Mouse (Mus musculus) CH12.LX (cell line): ENCODE results near the gene Olfr715. TPM values are rescaled to one million over a fixed set of nuclear protein-coding genes. Genes with fewer than 3 reads are reported as not detected.
"Not testable (repeated sequence)": the region's sequence is repeated elsewhere in the genome, so short reads cannot be mapped to it uniquely, and the experiment has no call there.

Experiments
- DNase-seq: peaks from one replicate; pipeline ENCODE4 v3.0.0-alpha.2; 2013; ENCODE audit errors: extremely low read depth
- H3K27ac ChIP-seq: 2 replicates; pipeline ENCODE4 v1.5.1; 2012; ENCODE audit warnings: low read depth, mild to moderate bottlenecking, control low read depth, moderate library complexity; ENCODE audit not compliant: insufficient read depth
- H3K27me3 ChIP-seq: replicated peaks from 2 replicates; pipeline ENCODE3; 2012; ENCODE audit warnings: inconsistent platforms
- H3K36me3 ChIP-seq, 2 experiments: replicated peaks in 1 of 2; 2 replicates each; pipeline versions ENCODE3 to v1.6.1; 2012; ENCODE audit warnings: inconsistent platforms in 1 of 2, low read length in 1 of 2, mild to moderate bottlenecking in 1 of 2, mixed read lengths in 1 of 2, moderate library complexity in 1 of 2; ENCODE audit not compliant: control insufficient read depth in 1 of 2, insufficient read depth in 1 of 2
- H3K4me1 ChIP-seq, 2 experiments: 2 replicates each; pipeline ENCODE4 v1.6.1; 2012; ENCODE audit warnings: inconsistent platforms in 1 of 2, moderate library complexity in 1 of 2; ENCODE audit not compliant: insufficient read depth in 2 of 2, control insufficient read depth in 1 of 2
- H3K4me2 ChIP-seq: 2 replicates; pipeline ENCODE4 v1.6.1; 2012; ENCODE audit warnings: low read depth, mild to moderate bottlenecking, control low read depth; ENCODE audit not compliant: poor library complexity, insufficient read depth, severe bottlenecking
- H3K4me3 ChIP-seq, 3 experiments: fragments of 150-350 bp in 1 of 3; sonication (generic) in 1 of 3; replicated peaks in 1 of 3; 2 replicates each; pipeline versions ENCODE3 to v1.5.1; 2011 to 2012; ENCODE audit warnings: low read depth in 2 of 3, low read length in 2 of 3, mild to moderate bottlenecking in 2 of 3, moderate library complexity in 2 of 3, control low read depth in 1 of 3, improper control_type of control experiment in 1 of 3, inconsistent platforms in 1 of 3, mixed read lengths in 1 of 3; ENCODE audit not compliant: poor library complexity in 1 of 3
- H3K79me2 ChIP-seq: replicated peaks from 2 replicates; pipeline ENCODE4 v1.6.1; 2012; ENCODE audit warnings: mild to moderate bottlenecking, moderate library complexity; ENCODE audit not compliant: control insufficient read depth, poor library complexity, insufficient read depth, severe bottlenecking; ENCODE audit errors: extremely low read depth
- H3K9ac ChIP-seq: 2 replicates; pipeline ENCODE4 v1.6.1; 2012; ENCODE audit warnings: low read depth, mild to moderate bottlenecking, control low read depth, moderate library complexity; ENCODE audit not compliant: insufficient read depth
- H3K9me3 ChIP-seq: replicated peaks from 2 replicates; pipeline ENCODE3; 2012; ENCODE audit warnings: low read length, inconsistent platforms, mixed read lengths
- CTCF ChIP-seq, 2 experiments: IDR thresholded peaks in 1 of 2; conservative IDR thresholded peaks in 1 of 2; 2 replicates each; pipeline ENCODE4 v1.5.1; 2011 to 2012; ENCODE audit warnings: low read depth in 2 of 2, low read length in 2 of 2, improper control_type of control experiment in 1 of 2, inconsistent platforms in 1 of 2, mild to moderate bottlenecking in 1 of 2, moderate library complexity in 1 of 2
- JUN ChIP-seq: IDR thresholded peaks from 2 replicates; pipeline ENCODE4 v1.6.1; 2011; ENCODE audit warnings: low read depth, mild to moderate bottlenecking, low read length, improper control_type of control experiment, moderate library complexity; ENCODE audit not compliant: insufficient read depth
- MAZ ChIP-seq: IDR thresholded peaks from 2 replicates; pipeline ENCODE4 v1.6.1; 2012; ENCODE audit warnings: low read depth, mild to moderate bottlenecking, inconsistent platforms, low read length, improper control_type of control experiment, moderate library complexity
- MEF2A ChIP-seq: IDR thresholded peaks from 2 replicates; pipeline ENCODE4 v1.6.1; 2014; ENCODE audit warnings: low read depth, mild to moderate bottlenecking, inconsistent platforms, low read length, improper control_type of control experiment, borderline replicate concordance
- RAD21 ChIP-seq: IDR thresholded peaks from 2 replicates; pipeline ENCODE4 v1.6.1; 2011; ENCODE audit warnings: low read depth, mild to moderate bottlenecking, low read length, improper control_type of control experiment, moderate library complexity
- SIN3A ChIP-seq: IDR thresholded peaks from 2 replicates; pipeline ENCODE4 v1.6.1; 2012; ENCODE audit warnings: low read length, improper control_type of control experiment, inconsistent platforms
- dilution Hi-C: fragments of 300-500 bp; cut with MboI; formaldehyde crosslinking; loops from 2 replicates; pipeline ENCODE4 v1.14.3; 2020; ENCODE audit warnings: low sequenced_read_pairs; ENCODE audit not compliant: extremely low pct_unique_long_range_greater_than_20kb, extremely low pct_ligation_motif_present
- in situ Hi-C: fragments of 300-500 bp; cut with MboI; formaldehyde crosslinking; loops from 3 replicates; pipeline ENCODE4 v1.14.3; 2019; ENCODE audit warnings: low sequenced_read_pairs, low pct_ligation_motif_present, low pct_unique_long_range_greater_than_20kb, mixed read lengths
- polyA plus RNA-seq: library from polyadenylated mRNA; unstranded; fragments of >175 nt; gene quantifications from 2 replicates; pipeline ENCODE4 v1.2.1, GENCODE M21; 2012; ENCODE audit warnings: low read depth; ENCODE audit not compliant: insufficient read length
- total RNA-seq, 2 experiments: library from RNA; depleted of rRNA; stranded (reverse); fragments of 300-350 nt in 1 of 2; fragments of >200 nt in 1 of 2; gene quantifications; 2 replicates each; pipeline ENCODE4 v1.2.3; 2012 to 2014

Gene Olfr715
- total RNA-seq (2012; rRNA removed) = not detected in 2 replicates
- total RNA-seq (2014; rRNA removed) = not detected in 2 replicates
- not detected in 2 replicates for polyA plus RNA-seq

- in situ Hi-C loops, dilution Hi-C loops, H3K9ac ChIP-seq: not testable (repeated sequence)
These were observed at the start of gene Olfr715 for GRCm38 (mm10) chr7:107130983-107131382. Gene Olfr715 (minus strand): TSS chr7:107131083.

GRCm38 (mm10) chr7:107180406-107180805, 49.5 kb upstream of the Olfr715 start:
- Histone ChIP-seq H3K9ac (no peak overlapping the region), H3K9me3 (no peaks in the 10 kb centered on the region), H3K79me2 (no peaks in the 10 kb centered on the region), H3K4me1 (no peaks in the 10 kb centered on the region), H3K4me3 (no peak overlapping the region), H3K36me3 (no peaks in the 10 kb centered on the region), H3K4me2 (no peak overlapping the region), H3K27me3 (no peaks in the 10 kb centered on the region), H3K27ac (no peak overlapping the region)
- TF ChIP-seq SIN3A = no peak
- no peak for TF ChIP-seq MAZ
- TF ChIP-seq RAD21 = peak; percentile 60
- TF ChIP-seq CTCF (conservative IDR thresholded peaks at IDR 0.05 in 1 of 2, IDR thresholded peaks at IDR 0.05 in 1 of 2; ENCODE audit: low read depth in 2 of 2, low read length in 2 of 2) = peak in 1 of 2 experiments; percentile 59; a peak in 2 of 4 replicates
- in situ Hi-C loops = no loop called here
- DNase-seq = peak; percentile 11
- dilution Hi-C loops = no loop called here

More at GRCm38 (mm10) chr7:107130983-107131382, at the start of gene Olfr715:
- H3K4me2 ChIP-seq, H3K36me3 ChIP-seq, H3K4me1 ChIP-seq, H3K4me3 ChIP-seq, H3K79me2 ChIP-seq, H3K9me3 ChIP-seq, DNase-seq, H3K27ac ChIP-seq, H3K27me3 ChIP-seq: not testable (repeated sequence)

- Histone ChIP-seq H3K9ac (no peak within 1 kb of the TSS), H3K27me3 (peaks cover 4% of the 10 kb centered on the region), H3K27ac (no peak within 1 kb of the TSS), H3K4me3 (no peak within 1 kb of the TSS), H3K4me1 (no peaks in the 10 kb centered on the region), H3K36me3 (no peaks in the 10 kb centered on the region), H3K79me2 (no peaks in the 10 kb centered on the region), H3K9me3 (no peaks in the 10 kb centered on the region), H3K4me2 (no peak within 1 kb of the TSS)
- dilution Hi-C loops = no loop called here
- in situ Hi-C loops = no loop called here
- TF ChIP-seq MEF2A (no peak), CTCF (conservative IDR thresholded peaks at IDR 0.05 in 1 of 2, IDR thresholded peaks at IDR 0.05 in 1 of 2; ENCODE audit: low read depth in 2 of 2, low read length in 2 of 2) (no peak), JUN (no peak)
- DNase-seq = no peak
These were observed 35.8 kb upstream of the Olfr715 start, which contains the start of gene Nlrp14 for GRCm38 (mm10) chr7:107166690-107167089. Gene Nlrp14 (plus strand): TSS chr7:107166990.

- H3K79me2 ChIP-seq, H3K36me3 ChIP-seq, H3K4me3 ChIP-seq, in situ Hi-C loops, H3K9me3 ChIP-seq, DNase-seq, dilution Hi-C loops, H3K27ac ChIP-seq, H3K4me2 ChIP-seq, H3K27me3 ChIP-seq, H3K9ac ChIP-seq, H3K4me1 ChIP-seq: not testable (repeated sequence)
These were observed 7.1 kb upstream of the Olfr715 start, which contains the start of gene Olfr716 for GRCm38 (mm10) chr7:107138027-107138426. Gene Olfr716 (plus strand): TSS chr7:107138327.

- dilution Hi-C loops, H3K4me3 ChIP-seq, H3K79me2 ChIP-seq, H3K4me1 ChIP-seq, H3K9me3 ChIP-seq, H3K4me2 ChIP-seq, in situ Hi-C loops, DNase-seq, H3K27ac ChIP-seq, H3K36me3 ChIP-seq, H3K9ac ChIP-seq, H3K27me3 ChIP-seq: not testable (repeated sequence)
These were observed 20.6 kb downstream of the Olfr715 start, which contains the start of gene Olfr715b for GRCm38 (mm10) chr7:107110269-107110668. Gene Olfr715b (minus strand): TSS chr7:107110369.
